Mouse (Mus musculus) limb, embryonic 11.5 days (tissue): ENCODE results near the gene Elp4. TPM values are rescaled to one million over a fixed set of nuclear protein-coding genes. Genes with fewer than 3 reads are reported as not detected.

ENCODE experiments used
- ATAC-seq: fragments of 200-750 bp; cut with Nextera tagmentation; 2 replicates; pipeline ENCODE4 v1.8.0; 2017; ENCODE audit warnings: low read depth; ENCODE audit not compliant: insufficient number of reproducible peaks, low FRiP score, low TSS enrichment
- DNase-seq: peaks from one replicate; pipeline ENCODE4 v3.0.0-alpha.2; 2015; ENCODE audit warnings: low spot score
- H3K27ac ChIP-seq: fragments of 300-500 bp; sonication (generic); replicated peaks from 2 replicates; pipeline ENCODE4 v1.5.1; 2014; ENCODE audit warnings: low read depth, mild to moderate bottlenecking, low read length
- H3K27me3 ChIP-seq: fragments of 300-500 bp; sonication (generic); 2 replicates; pipeline ENCODE4 v1.6.1; 2014; ENCODE audit warnings: mild to moderate bottlenecking, low read length, mixed read lengths; ENCODE audit not compliant: control insufficient read depth, insufficient read depth
- H3K36me3 ChIP-seq: fragments of 300-500 bp; sonication (generic); 2 replicates; pipeline ENCODE4 v1.6.1; 2014; ENCODE audit warnings: mild to moderate bottlenecking, low read length, moderate library complexity, mixed read lengths; ENCODE audit not compliant: control insufficient read depth, insufficient read depth
- H3K4me1 ChIP-seq: fragments of 300-500 bp; sonication (generic); 2 replicates; pipeline ENCODE4 v1.6.1; 2014; ENCODE audit warnings: low read length, mixed read lengths; ENCODE audit not compliant: control insufficient read depth, insufficient read depth
- H3K4me2 ChIP-seq: fragments of 300-500 bp; sonication (generic); 2 replicates; pipeline ENCODE4 v1.6.1; 2014; ENCODE audit warnings: low read depth, mild to moderate bottlenecking, moderate library complexity; ENCODE audit not compliant: severe bottlenecking
- H3K4me3 ChIP-seq: fragments of 300-500 bp; sonication (generic); 2 replicates; pipeline ENCODE4 v1.5.1; 2014; ENCODE audit warnings: low read depth, low read length
- H3K9ac ChIP-seq: fragments of 300-500 bp; sonication (generic); 2 replicates; pipeline ENCODE4 v1.6.1; 2014; ENCODE audit warnings: mild to moderate bottlenecking, low read length
- H3K9me3 ChIP-seq: fragments of 300-500 bp; sonication (generic); 2 replicates; pipeline ENCODE4 v1.6.1; 2016; ENCODE audit warnings: low read length; ENCODE audit not compliant: control insufficient read depth
- WGBS: fragments of 180-500 bp; shearing (Covaris S2); extraction: QIAGEN DNeasy Blood & Tissue Kit; methylation state at CpG from one replicate; pipeline ENCODE4 v1.1.7; 2014; 5-methylcytosine and 5-hydroxymethylcytosine counted together
- polyA plus RNA-seq: library from polyadenylated mRNA; unstranded; fragments of >200 nt; fragmentation: Nextera tagmentation; extraction: Ambion mirVana; gene quantifications from 2 replicates; pipeline ENCODE4 v1.2.1, GENCODE M21; 2014

Gene Elp4
- polyA plus RNA-seq, 1 experiment from 2014 or later, result 48.4 TPM

DNA sequence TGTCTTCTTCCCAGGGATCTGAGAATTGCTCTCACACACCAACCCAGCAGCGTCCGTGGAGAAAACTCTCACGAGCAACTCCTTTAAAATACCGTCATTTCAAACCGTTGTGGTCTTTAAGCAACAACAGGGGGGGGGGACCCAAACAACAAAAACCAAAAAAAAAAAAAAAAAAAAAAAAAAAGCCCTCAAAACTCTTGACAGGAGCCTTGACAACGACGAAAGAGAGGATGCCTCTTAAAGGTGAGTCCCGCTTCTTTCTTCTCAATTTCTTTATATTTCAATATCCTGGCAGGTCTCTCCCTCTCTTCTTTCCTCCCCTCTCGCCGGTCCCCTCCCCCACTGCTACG is 228.7 kb downstream of the Elp4 start:
- Histone ChIP-seq H3K4me2 (peak overlapping the region; percentile 48), H3K27me3 (peaks cover 97% of the 10 kb centered on the region), H3K9ac (no peak overlapping the region), H3K4me1 (peaks cover 16% of the 10 kb centered on the region), H3K36me3 (no peaks in the 10 kb centered on the region), H3K27ac (no peak overlapping the region), H3K4me3 (peak overlapping the region; percentile 26; the same call in 1 of the 2 replicates), H3K9me3 (no peaks in the 10 kb centered on the region)
- 0% methylated on average over 11 of the region's 11 CpGs for WGBS
- DNase-seq, result no peak
- ATAC-seq, result no peak

DNA sequence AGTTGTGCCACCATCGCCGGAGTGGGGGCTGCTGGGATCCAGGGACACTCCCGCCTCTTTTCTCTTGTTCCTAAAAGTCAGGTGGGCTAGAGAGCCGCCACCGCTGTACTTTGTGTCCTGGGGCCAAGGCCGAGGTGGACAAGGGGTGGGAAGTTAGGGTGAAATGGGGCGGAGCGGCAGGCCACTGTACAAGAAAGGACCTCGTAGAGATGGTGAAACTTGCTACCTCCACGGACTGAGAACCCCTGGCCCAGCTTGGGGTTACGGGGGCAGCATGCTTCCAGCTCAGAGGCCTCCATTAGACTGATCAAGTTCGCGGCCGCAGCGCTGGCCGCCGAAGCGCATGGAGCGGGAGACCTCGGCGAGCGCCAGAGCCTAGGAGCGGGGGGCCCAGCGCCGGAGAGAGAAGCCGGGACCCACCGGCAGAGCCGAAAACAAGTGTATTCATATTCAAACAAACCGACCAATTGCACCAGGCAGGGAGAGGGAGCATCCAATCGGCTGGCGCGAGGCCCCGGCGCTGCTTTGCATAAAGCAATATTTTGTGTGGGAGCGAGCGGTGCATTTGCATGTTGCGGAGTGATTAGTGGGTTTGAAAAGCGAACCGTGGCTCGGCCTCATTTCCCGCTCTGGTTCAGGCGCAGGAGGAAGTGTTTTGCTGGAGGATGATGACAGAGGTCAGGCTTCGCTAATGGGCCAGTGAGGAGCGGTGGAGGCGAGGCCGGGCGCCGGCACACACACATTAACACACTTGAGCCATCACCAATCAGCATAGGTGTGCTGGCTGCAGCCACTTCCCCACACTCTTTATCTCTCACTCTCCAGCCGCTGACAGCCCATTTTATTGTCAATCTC is 229.3 kb downstream of the Elp4 start:
- H3K4me3 ChIP-seq, result peak overlapping the region; percentile 17
- ATAC-seq (peak; percentile 75), DNase-seq (peak; percentile 77)
- under 1% methylated on average over 49 of the region's 49 CpGs for WGBS
- H3K9ac ChIP-seq, result no peak overlapping the region
- H3K9me3 ChIP-seq, result no peaks in the 10 kb centered on the region
- H3K27ac ChIP-seq, result no peak overlapping the region
- peaks cover 97% of the 10 kb centered on the region for H3K27me3 ChIP-seq
- peaks cover 16% of the 10 kb centered on the region for H3K4me1 ChIP-seq
- H3K36me3 ChIP-seq, result no peaks in the 10 kb centered on the region
- peak overlapping the region; percentile 37 for H3K4me2 ChIP-seq

DNA sequence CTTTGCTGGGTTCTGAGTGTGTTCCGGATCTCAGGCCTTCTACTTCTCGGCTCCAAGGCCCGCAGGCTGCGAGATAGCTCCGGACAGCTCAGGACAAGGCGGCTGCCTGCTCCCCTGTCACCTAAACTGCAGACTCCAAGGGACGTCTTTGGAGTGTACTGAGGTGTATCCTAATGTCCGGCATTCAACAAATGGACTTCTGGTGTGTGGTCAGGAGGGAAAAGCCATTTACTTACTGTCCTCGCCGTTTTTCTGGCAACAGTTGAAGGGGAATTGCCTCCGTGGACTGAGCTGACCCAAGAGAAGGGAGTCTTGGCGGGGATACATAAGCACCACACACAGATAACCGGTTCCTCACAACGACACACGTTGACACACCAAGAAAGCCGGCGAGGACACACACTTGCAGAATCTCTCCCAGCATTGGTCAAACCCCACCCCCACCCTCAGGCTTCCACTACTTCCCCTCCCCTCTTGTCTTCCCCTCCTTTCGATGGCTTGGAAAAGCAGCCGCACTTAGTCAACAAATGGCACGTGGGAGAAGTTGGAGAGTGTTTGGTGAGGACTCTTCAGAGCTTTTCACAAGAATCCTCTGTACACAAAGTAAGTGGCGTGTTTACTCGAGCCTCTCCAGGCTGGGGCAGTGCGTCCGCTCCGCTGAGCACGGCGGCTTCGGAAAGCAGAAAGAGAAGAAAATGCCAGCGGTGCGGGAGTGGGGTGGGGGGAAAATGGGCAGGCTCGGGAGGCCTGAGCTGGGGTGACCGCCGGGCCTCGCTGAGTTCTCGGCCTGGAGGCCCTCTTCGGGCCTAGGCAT is 230.1 kb downstream of the Elp4 start:
- H3K27me3 ChIP-seq, result peaks cover 97% of the 10 kb centered on the region
- H3K4me3 ChIP-seq, result 0 out of 2 replicates have a peak overlapping the region, but pooled peaks have one; percentile 17
- ATAC-seq (no peak; the same call in 1 of the 2 replicates), DNase-seq (peak; percentile 56)
- H3K27ac ChIP-seq, result no peak overlapping the region
- peaks cover 18% of the 10 kb centered on the region for H3K4me1 ChIP-seq
- H3K36me3 ChIP-seq, result no peaks in the 10 kb centered on the region
- under 1% methylated on average over 36 of the region's 36 CpGs for WGBS
- no peak overlapping the region for H3K9ac ChIP-seq
- H3K9me3 ChIP-seq, result no peaks in the 10 kb centered on the region
- H3K4me2 ChIP-seq, result peak overlapping the region; percentile 37; the same call in 1 of the 2 replicates

DNA sequence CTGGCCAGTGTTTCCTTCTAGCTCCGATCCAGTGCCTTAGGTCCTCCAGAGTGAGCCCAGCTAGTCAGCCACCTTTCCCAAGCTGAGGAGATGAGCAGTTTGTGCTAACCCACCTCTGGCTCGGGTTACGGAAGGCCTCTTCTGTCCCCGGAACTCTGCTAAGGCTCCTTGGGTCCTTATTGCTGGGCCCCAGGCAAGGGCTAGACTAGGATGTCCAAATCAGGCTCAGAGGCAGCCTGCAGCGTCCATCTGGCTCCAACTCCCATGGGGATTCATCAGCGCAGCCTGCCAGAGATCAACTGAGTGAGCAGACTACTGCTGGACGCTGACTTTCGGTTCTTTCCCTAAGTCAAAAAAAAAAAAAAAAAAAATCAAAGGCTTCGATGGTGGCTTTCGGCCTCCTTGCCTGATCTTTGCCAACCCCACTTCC is 230.7 kb downstream of the Elp4 start:
- Histone ChIP-seq H3K9me3 (no peaks in the 10 kb centered on the region), H3K27me3 (peaks cover 97% of the 10 kb centered on the region), H3K36me3 (no peaks in the 10 kb centered on the region), H3K27ac (no peak overlapping the region), H3K9ac (no peak overlapping the region), H3K4me2 (no peak overlapping the region), H3K4me3 (no peak overlapping the region), H3K4me1 (peaks cover 19% of the 10 kb centered on the region)
- no peak for ATAC-seq
- DNase-seq, result no peak
- 1% methylated on average over 10 of the region's 10 CpGs for WGBS

DNA sequence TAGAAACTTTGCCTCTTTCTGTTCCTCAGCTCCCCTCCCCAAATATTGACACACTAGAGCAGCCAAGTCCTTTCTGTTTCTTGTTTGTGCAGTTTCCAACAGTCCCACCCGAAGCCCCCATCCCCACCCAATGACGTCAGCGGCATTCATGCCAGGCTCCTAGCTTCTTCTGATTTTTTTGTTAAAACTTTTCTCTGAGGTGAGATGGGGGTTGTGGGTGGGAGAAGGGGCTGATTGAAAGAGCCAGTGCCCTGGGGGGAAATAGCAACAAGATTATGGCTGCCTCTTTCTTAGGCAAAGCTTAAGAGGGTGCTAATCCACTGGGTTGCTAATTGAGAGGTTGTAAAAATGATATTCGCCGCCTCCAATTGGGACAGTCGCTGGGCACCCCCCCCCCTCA is 231.3 kb downstream of the Elp4 start:
- no peak overlapping the region for H3K4me2 ChIP-seq
- ATAC-seq (no peak), DNase-seq (no peak)
- H3K9ac ChIP-seq, result no peak overlapping the region
- 2% methylated on average over 6 of the region's 6 CpGs for WGBS
- H3K27ac ChIP-seq, result no peak overlapping the region
- H3K9me3 ChIP-seq, result no peaks in the 10 kb centered on the region
- H3K27me3 ChIP-seq, result peaks cover 98% of the 10 kb centered on the region
- H3K4me1 ChIP-seq, result peaks cover 19% of the 10 kb centered on the region
- H3K4me3 ChIP-seq, result no peak overlapping the region
- no peaks in the 10 kb centered on the region for H3K36me3 ChIP-seq

DNA sequence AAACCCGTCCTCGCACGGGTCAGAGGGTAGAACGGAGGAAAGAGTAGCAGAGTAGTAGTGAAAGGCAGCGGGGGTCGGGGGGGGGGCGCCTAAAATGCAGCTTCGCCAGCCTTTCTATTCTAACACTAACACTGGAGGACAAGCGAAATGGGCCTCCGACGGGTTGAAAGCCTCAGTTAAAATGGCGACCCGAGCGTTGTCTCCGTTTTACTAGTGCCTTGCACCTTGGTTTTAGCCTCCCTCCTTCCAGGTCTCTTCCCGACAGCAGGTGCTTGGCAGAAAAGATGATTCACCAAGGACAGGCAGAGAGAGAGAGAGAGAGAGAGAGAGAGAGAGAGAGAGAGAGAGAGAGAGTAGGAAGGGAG is 231.8 kb downstream of the Elp4 start:
- Histone ChIP-seq H3K27me3 (peaks cover 98% of the 10 kb centered on the region), H3K36me3 (no peaks in the 10 kb centered on the region), H3K4me2 (no peak overlapping the region), H3K9ac (no peak overlapping the region), H3K4me1 (peaks cover 19% of the 10 kb centered on the region), H3K27ac (no peak overlapping the region), H3K9me3 (no peaks in the 10 kb centered on the region), H3K4me3 (no peak overlapping the region)
- DNase-seq, result no peak
- under 1% methylated on average over 16 of the region's 16 CpGs for WGBS
- no peak for ATAC-seq

DNA sequence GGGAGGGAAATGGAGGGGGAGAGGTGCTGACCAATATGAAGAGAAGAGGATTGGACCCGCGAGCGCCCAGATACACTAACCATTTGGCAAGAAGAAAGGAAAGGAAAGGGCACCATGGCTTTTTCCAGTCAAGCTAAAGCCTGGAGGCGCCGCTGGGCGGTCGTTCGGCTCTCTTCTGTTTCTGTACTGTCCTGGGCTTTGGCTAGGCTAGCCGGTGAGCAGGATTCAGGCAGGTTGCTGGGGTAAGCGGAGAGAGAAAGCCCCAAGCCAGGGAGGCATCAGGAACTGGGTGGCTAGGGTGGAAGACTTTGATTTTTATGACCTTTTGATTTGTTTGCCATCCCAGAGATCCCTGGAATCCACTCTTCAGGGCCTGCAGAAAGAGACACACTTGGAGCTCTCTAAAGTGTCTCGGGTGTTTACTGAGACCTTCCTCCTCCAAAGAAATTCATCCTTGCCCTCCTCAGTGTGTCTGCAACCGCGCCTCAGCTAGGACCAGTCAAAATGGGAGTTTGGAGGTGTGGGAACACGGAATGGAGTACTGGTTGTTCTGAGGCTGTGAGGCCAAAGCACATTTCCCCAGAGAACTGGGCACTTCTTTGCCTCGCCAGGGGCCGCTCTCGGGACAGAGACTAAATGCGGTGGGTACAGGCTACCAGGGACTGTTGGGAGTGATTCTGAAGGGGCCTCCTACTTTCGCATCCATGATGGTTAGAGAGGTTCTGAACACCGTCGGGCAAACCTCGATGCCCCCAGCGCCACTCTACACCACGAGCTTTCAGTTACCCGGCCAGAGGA is 232.4 kb downstream of the Elp4 start:
- no peaks in the 10 kb centered on the region for H3K36me3 ChIP-seq
- peaks cover 98% of the 10 kb centered on the region for H3K27me3 ChIP-seq
- H3K4me1 ChIP-seq, result peaks cover 19% of the 10 kb centered on the region
- DNase-seq (peak; percentile 59), ATAC-seq (no peak)
- no peak overlapping the region for H3K4me3 ChIP-seq
- WGBS, result 1% methylated on average over 25 of the region's 25 CpGs
- H3K4me2 ChIP-seq, result no peak overlapping the region
- no peak overlapping the region for H3K9ac ChIP-seq
- H3K9me3 ChIP-seq, result no peaks in the 10 kb centered on the region
- no peak overlapping the region for H3K27ac ChIP-seq
